In the genomic region with DNA sequence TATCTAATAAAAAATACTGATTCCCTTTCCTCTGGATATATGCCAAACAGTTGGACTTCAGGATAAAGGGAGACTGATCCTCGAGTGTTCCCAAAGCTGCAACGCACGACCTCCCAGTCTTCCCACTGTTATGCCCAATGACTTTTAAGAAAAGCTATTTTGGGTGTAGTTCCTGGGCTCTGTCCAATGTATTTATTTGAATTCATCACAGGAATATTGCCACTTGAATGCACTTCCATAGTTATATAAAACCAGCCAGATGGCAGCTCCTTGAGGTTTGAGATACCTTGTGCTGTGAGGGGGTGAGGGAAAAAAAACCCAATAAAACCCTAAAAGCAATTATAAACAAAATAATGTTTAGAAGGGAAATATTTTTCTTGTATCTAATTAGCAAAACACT, we compare ENCODE assay signal across 18 mouse cellular contexts. TPM values are rescaled to one million over a fixed set of nuclear protein-coding genes. Genes with fewer than 3 reads are reported as not detected.
DNase-seq lines count a peak whose midpoint lies in the region; ATAC-seq and TF ChIP-seq lines count a peak whose summit lies in the region.
"Had no signal": no experiment of that assay in that cellular context is flagged by ENCODE, and none has a peak within 500 bp of the region (broad histone marks: within the 10 kb centered on the region; RNA-seq: fewer than 3 reads in every experiment).

No protein-coding gene starts in this region.

- no peaks in the 10 kb centered on the region for H3K36me3 ChIP-seq in intestine, postnatal 0 days (ENCODE audit: control insufficient read depth, insufficient read depth)
- H3K36me3 ChIP-seq: embryonic facial prominence, embryonic 12.5 days; heart, embryonic 12.5 days; hindbrain, embryonic 10.5 days; intestine, embryonic 15.5 days had no signal

- H3K9ac ChIP-seq in intestine, postnatal 0 days (ENCODE audit: low read depth, low read length), result no peak overlapping the region
- H3K9ac ChIP-seq: embryonic facial prominence, embryonic 12.5 days; heart, embryonic 12.5 days; hindbrain, embryonic 14.5 days; intestine, embryonic 15.5 days had no signal

- no peak for ATAC-seq in intestine, postnatal 0 days
- ATAC-seq: forebrain, embryonic 16.5 days; intestine, embryonic 15.5 days had no signal

- no peak for TF ChIP-seq CTCF in intestine, postnatal 0 days (IDR thresholded peaks at IDR 0.05; ENCODE audit: low read depth)

- DNase-seq in brain, adult 2 months (ENCODE audit: low read depth, low spot score), result peak; percentile 93
- DNase-seq in cerebellum, adult 11 months, result peak; percentile 30
- DNase-seq in cerebellum, adult 8-10 months, result peak; percentile 50
- DNase-seq in cerebellum, postnatal 36 days, result peak; percentile 5 to 32
- DNase-seq in heart, adult 9 months (ENCODE audit: low spot score in 2 of 2), result no peak
- no peak for DNase-seq in right cerebral cortex, adult 2 months (ENCODE audit: low spot score in 2 of 2)
- DNase-seq: adrenal gland, postnatal 10 days; gastrocnemius, postnatal 10 days; heart, adult 18-20 months; kidney, adult 2 months had no signal

- H3K27me3 ChIP-seq in intestine, postnatal 0 days (replicated peaks; ENCODE audit: control insufficient read depth, insufficient read depth, low read length), result no peaks in the 10 kb centered on the region
- H3K27me3 ChIP-seq: embryonic facial prominence, embryonic 12.5 days; heart, embryonic 12.5 days; intestine, embryonic 15.5 days had no signal

- no peaks in the 10 kb centered on the region for H3K9me3 ChIP-seq in intestine, postnatal 0 days (ENCODE audit: control insufficient read depth)
- H3K9me3 ChIP-seq: embryonic facial prominence, embryonic 12.5 days; heart, embryonic 12.5 days; hindbrain, embryonic 10.5 days; intestine, embryonic 15.5 days had no signal

- H3K4me2 ChIP-seq in intestine, postnatal 0 days (replicated peaks; ENCODE audit: low read depth), result no peak overlapping the region
- H3K4me2 ChIP-seq: embryonic facial prominence, embryonic 12.5 days; heart, embryonic 12.5 days; hindbrain, embryonic 14.5 days; intestine, embryonic 15.5 days had no signal

- no peak overlapping the region for H3K4me3 ChIP-seq in intestine, postnatal 0 days (ENCODE audit: low read depth, low read length)
- H3K4me3 ChIP-seq: embryonic facial prominence, embryonic 12.5 days; heart, embryonic 12.5 days; hindbrain, embryonic 10.5 days; intestine, embryonic 15.5 days had no signal

- 83% methylated on average over 3 of the region's 3 CpGs for WGBS in intestine, postnatal 0 days

- no peak overlapping the region for H3K27ac ChIP-seq in intestine, postnatal 0 days (ENCODE audit: low read depth, low read length)
- H3K27ac ChIP-seq: embryonic facial prominence, embryonic 12.5 days; hindbrain, embryonic 10.5 days; hindbrain, embryonic 14.5 days; intestine, embryonic 15.5 days had no signal

- H3K4me1 ChIP-seq in intestine, postnatal 0 days (replicated peaks; ENCODE audit: control insufficient read depth, insufficient read depth, low read length), result no peaks in the 10 kb centered on the region
- H3K4me1 ChIP-seq: embryonic facial prominence, embryonic 12.5 days; heart, embryonic 12.5 days; hindbrain, embryonic 10.5 days; intestine, embryonic 15.5 days had no signal

RNA-seq across cellular contexts. Expression of gene Gm5136, which starts 24.9 kb away (rescaled TPM):
- polyA plus RNA-seq in intestine, postnatal 0 days (2015; fragmentation: Nextera tagmentation; extraction: Ambion mirVana), result not detected in 2 replicates
- polyA plus RNA-seq: embryonic facial prominence, embryonic 12.5 days; heart, embryonic 12.5 days; heart, embryonic 16.5 days; hindbrain, embryonic 10.5 days; intestine, embryonic 15.5 days; kidney, adult 2 months had no signal

Comparison
In these comparisons a context has a peak if more than half of its experiments do, and no peak if none do; other contexts are left out.
1. DNase-seq: peak in brain, adult 2 months (single experiment), cerebellum, adult 11 months (single experiment), cerebellum, adult 8-10 months (single experiment) and cerebellum, postnatal 36 days (2 of 2); none in heart, adult 9 months (0 of 2) and right cerebral cortex, adult 2 months (0 of 2).